Mouse (Mus musculus) stomach, embryonic 15.5 days (tissue): ENCODE measurements at regions not wholly inside any gene's neighbourhood (a gene's known extent, or its start where the extent isn't known, plus 50 kb on each side); places are given as distances from the start of the nearest gene placed in this dataset.
A peak's percentile ranks its signal among the peaks of the same experiment; 100 is the strongest.

Experiments
- ATAC-seq: fragments of 200-750 bp; cut with Nextera tagmentation; 2 replicates; pipeline ENCODE4 v1.8.0; 2017; ENCODE audit warnings: low read depth, moderate number of reproducible peaks, moderate TSS enrichment; ENCODE audit not compliant: insufficient read depth, low FRiP score
- H3K27ac ChIP-seq: fragments of 300-500 bp; sonication (generic); 2 replicates; pipeline ENCODE4 v1.5.1; 2015; ENCODE audit warnings: mild to moderate bottlenecking, inconsistent platforms
- H3K27me3 ChIP-seq: fragments of 300-500 bp; sonication (generic); replicated peaks from 2 replicates; pipeline ENCODE4 v1.6.1; 2015; ENCODE audit warnings: inconsistent platforms
- H3K36me3 ChIP-seq: fragments of 300-500 bp; sonication (generic); 2 replicates; pipeline ENCODE4 v1.6.1; 2015; ENCODE audit warnings: inconsistent platforms
- H3K4me1 ChIP-seq: fragments of 300-500 bp; sonication (generic); 2 replicates; pipeline ENCODE4 v1.6.1; 2015; ENCODE audit warnings: inconsistent platforms
- H3K4me2 ChIP-seq: fragments of 300-500 bp; sonication (generic); 2 replicates; pipeline ENCODE4 v1.6.1; 2015; ENCODE audit warnings: mild to moderate bottlenecking, inconsistent platforms
- H3K4me3 ChIP-seq: fragments of 300-500 bp; sonication (generic); replicated peaks from 2 replicates; pipeline ENCODE4 v1.5.1; 2015; ENCODE audit warnings: inconsistent platforms
- H3K9ac ChIP-seq: fragments of 300-500 bp; sonication (generic); 2 replicates; pipeline ENCODE4 v1.6.1; 2015; ENCODE audit warnings: inconsistent platforms
- H3K9me3 ChIP-seq: fragments of 300-500 bp; sonication (generic); 2 replicates; pipeline ENCODE4 v1.6.1; 2016; ENCODE audit warnings: inconsistent platforms
- WGBS: fragments of 180-500 bp; shearing (Covaris S2); methylation state at CpG from one replicate; pipeline ENCODE4 v1.1.7; 2015; 5-methylcytosine and 5-hydroxymethylcytosine counted together

- ATAC-seq, result no peak
Measured at GRCm38 (mm10) chr13:38815002-38815707, 145.5 kb downstream of the Slc35b3 start.

DNA sequence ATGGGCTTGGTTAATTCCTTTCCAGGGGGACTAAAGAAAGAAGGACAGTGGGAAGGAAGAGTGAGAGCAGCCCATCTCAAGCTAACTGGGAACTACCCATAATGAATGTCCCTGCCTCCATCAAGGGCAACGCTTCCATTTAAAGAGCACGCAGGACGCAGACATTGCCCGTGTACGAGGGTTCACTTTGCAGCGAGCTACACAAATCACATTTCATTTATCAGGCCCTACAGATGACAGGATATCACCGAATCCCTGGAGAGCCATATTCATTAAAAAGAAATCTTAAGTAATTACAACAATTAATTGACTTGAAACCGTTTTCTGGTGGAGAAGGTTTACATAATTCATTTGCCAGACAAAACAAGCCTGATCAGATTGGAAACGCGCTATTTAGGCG is 139.7 kb upstream of the Eef1e1 start:
- H3K9ac ChIP-seq, result no peak overlapping the region

More at GRCm38 (mm10) chr13:38815002-38815707, 145.5 kb downstream of the Slc35b3 start:
- H3K9ac ChIP-seq, result no peak overlapping the region
- H3K4me1 ChIP-seq, result no peaks in the 10 kb centered on the region
- no peaks in the 10 kb centered on the region for H3K27me3 ChIP-seq
- no peak overlapping the region for H3K4me2 ChIP-seq
- H3K9me3 ChIP-seq, result no peaks in the 10 kb centered on the region
- no peak overlapping the region for H3K4me3 ChIP-seq
- no peaks in the 10 kb centered on the region for H3K36me3 ChIP-seq
- H3K27ac ChIP-seq, result no peak overlapping the region
- 81% methylated on average over 19 of the region's 19 CpGs for WGBS

DNA sequence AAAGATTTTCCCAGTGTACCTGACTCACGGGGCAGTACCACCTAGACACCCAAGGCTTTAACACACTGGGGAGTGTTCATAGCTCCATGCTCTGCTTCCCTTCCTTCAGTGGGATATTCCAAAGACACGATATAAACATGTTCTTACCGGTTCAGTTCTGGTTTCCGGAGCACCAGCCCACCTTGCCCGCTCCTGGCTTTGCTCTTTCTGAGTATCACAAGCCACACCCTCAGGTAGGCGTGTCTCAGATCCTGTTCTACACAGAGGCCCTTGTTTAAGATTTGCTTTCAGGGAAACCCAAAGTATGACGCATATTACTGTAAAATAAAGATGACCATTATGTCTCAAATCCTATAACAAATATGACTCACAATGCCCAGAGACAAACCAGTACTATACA is 134.6 kb upstream of the Eef1e1 start:
- Histone ChIP-seq H3K4me3 (no peak overlapping the region), H3K4me1 (no peaks in the 10 kb centered on the region), H3K27ac (no peak overlapping the region), H3K9ac (no peak overlapping the region), H3K4me2 (no peak overlapping the region), H3K36me3 (no peaks in the 10 kb centered on the region), H3K27me3 (no peaks in the 10 kb centered on the region), H3K9me3 (no peaks in the 10 kb centered on the region)
- ATAC-seq, result peak; percentile 68; the same call in 1 of the 2 replicates
- 31% methylated on average over 7 of the region's 7 CpGs for WGBS

More for the DNA sequence above, 139.7 kb upstream of the Eef1e1 start:
- Histone ChIP-seq H3K4me2 (no peak overlapping the region), H3K4me3 (no peak overlapping the region), H3K36me3 (no peaks in the 10 kb centered on the region), H3K9me3 (no peaks in the 10 kb centered on the region), H3K27ac (no peak overlapping the region), H3K4me1 (no peaks in the 10 kb centered on the region), H3K27me3 (no peaks in the 10 kb centered on the region)
- WGBS, result 80% methylated on average over 11 of the region's 11 CpGs
- ATAC-seq, result no peak

GRCm38 (mm10) chr13:38780630-38781010 is 121.8 kb upstream of the Eef1e1 start:
- 78% methylated on average over 6 of the region's 6 CpGs for WGBS
- H3K4me2 ChIP-seq, result no peak overlapping the region

GRCm38 (mm10) chr13:38779984-38780629 is 121.2 kb upstream of the Eef1e1 start:
- WGBS, result 61% methylated on average over 14 of the region's 14 CpGs
- ATAC-seq, result no peak

More at GRCm38 (mm10) chr13:38780630-38781010, 121.8 kb upstream of the Eef1e1 start:
- H3K4me1 ChIP-seq, result no peaks in the 10 kb centered on the region
- H3K36me3 ChIP-seq, result no peaks in the 10 kb centered on the region
- H3K27me3 ChIP-seq, result no peaks in the 10 kb centered on the region
- H3K27ac ChIP-seq, result no peak overlapping the region
- no peak overlapping the region for H3K9ac ChIP-seq
- no peak overlapping the region for H3K4me3 ChIP-seq
- ATAC-seq, result no peak
- H3K9me3 ChIP-seq, result no peaks in the 10 kb centered on the region

GRCm38 (mm10) chr13:38776546-38776945 is 117.7 kb upstream of the Eef1e1 start:
- 78% methylated on average over 3 of the region's 3 CpGs for WGBS
- H3K9me3 ChIP-seq, result no peaks in the 10 kb centered on the region
- no peak for ATAC-seq
- no peaks in the 10 kb centered on the region for H3K27me3 ChIP-seq
- no peak overlapping the region for H3K4me3 ChIP-seq
- H3K27ac ChIP-seq, result no peak overlapping the region
- H3K9ac ChIP-seq, result no peak overlapping the region
- no peaks in the 10 kb centered on the region for H3K36me3 ChIP-seq
- no peak overlapping the region for H3K4me2 ChIP-seq
- no peaks in the 10 kb centered on the region for H3K4me1 ChIP-seq

More at GRCm38 (mm10) chr13:38779984-38780629, 121.2 kb upstream of the Eef1e1 start:
- Histone ChIP-seq H3K9ac (no peak overlapping the region), H3K27me3 (no peaks in the 10 kb centered on the region), H3K4me3 (no peak overlapping the region), H3K36me3 (no peaks in the 10 kb centered on the region), H3K4me2 (no peak overlapping the region), H3K9me3 (no peaks in the 10 kb centered on the region), H3K4me1 (no peaks in the 10 kb centered on the region), H3K27ac (no peak overlapping the region)

GRCm38 (mm10) chr13:38772996-38773395 is 114.1 kb upstream of the Eef1e1 start:
- Histone ChIP-seq H3K27me3 (no peaks in the 10 kb centered on the region), H3K36me3 (no peaks in the 10 kb centered on the region), H3K9me3 (no peaks in the 10 kb centered on the region), H3K27ac (no peak overlapping the region), H3K4me3 (no peak overlapping the region), H3K4me1 (no peaks in the 10 kb centered on the region), H3K4me2 (no peak overlapping the region), H3K9ac (no peak overlapping the region)
- ATAC-seq, result no peak
- 36% methylated on average over 6 of the region's 6 CpGs for WGBS

- H3K9ac ChIP-seq, result no peak overlapping the region
- 31% methylated on average over 4 of the region's 4 CpGs for WGBS
- no peaks in the 10 kb centered on the region for H3K27me3 ChIP-seq
- H3K4me3 ChIP-seq, result no peak overlapping the region
- H3K9me3 ChIP-seq, result no peaks in the 10 kb centered on the region
- H3K36me3 ChIP-seq, result no peaks in the 10 kb centered on the region
- H3K27ac ChIP-seq, result no peak overlapping the region
- H3K4me2 ChIP-seq, result no peak overlapping the region
- H3K4me1 ChIP-seq, result no peaks in the 10 kb centered on the region
- ATAC-seq, result no peak
Measured at GRCm38 (mm10) chr13:38766133-38766532, 107.3 kb upstream of the Eef1e1 start.

- no peaks in the 10 kb centered on the region for H3K4me1 ChIP-seq
- H3K4me2 ChIP-seq, result no peak overlapping the region
- H3K36me3 ChIP-seq, result no peaks in the 10 kb centered on the region
- no peak overlapping the region for H3K9ac ChIP-seq
- no peaks in the 10 kb centered on the region for H3K27me3 ChIP-seq
- no peak overlapping the region for H3K27ac ChIP-seq
- no peak for ATAC-seq
- no peaks in the 10 kb centered on the region for H3K9me3 ChIP-seq
- H3K4me3 ChIP-seq, result no peak overlapping the region
- WGBS, result 90% methylated on average over 3 of the region's 3 CpGs
Measured at GRCm38 (mm10) chr13:38760261-38760660, 101.4 kb upstream of the Eef1e1 start.

DNA sequence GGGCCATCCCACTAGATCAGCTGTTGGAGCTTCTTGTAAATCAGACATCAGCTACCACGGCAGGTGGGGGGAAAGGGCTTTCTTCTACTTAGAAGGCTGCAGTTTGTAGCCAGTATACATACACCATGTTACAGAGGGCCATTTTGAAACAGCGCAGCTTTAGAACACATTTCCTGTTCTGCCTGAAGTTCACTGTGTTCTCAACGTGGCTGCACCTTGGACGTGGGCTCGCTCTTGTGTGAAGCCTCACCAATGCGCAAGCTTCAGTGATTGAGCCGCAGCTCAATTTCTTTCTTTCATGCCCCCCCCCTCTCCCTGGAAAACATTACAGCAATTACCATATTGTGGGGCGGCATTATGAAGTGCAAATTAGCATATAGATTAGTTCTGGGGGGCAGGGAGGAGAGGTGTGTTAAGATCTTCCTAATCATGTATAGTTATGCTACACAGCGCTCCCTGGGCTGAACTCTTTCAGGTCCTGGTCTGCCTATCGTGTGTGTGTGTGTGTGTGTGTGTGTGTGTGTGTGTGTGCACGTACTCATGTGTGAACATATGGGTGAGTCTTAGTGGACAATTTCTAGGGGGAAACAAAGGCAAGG is 97.9 kb upstream of the Eef1e1 start:
- no peak overlapping the region for H3K27ac ChIP-seq
- H3K9me3 ChIP-seq, result no peaks in the 10 kb centered on the region
- WGBS, result 88% methylated on average over 11 of the region's 11 CpGs
- H3K27me3 ChIP-seq, result no peaks in the 10 kb centered on the region
- H3K36me3 ChIP-seq, result no peaks in the 10 kb centered on the region
- no peaks in the 10 kb centered on the region for H3K4me1 ChIP-seq
- H3K4me3 ChIP-seq, result no peak overlapping the region
- no peak overlapping the region for H3K9ac ChIP-seq
- H3K4me2 ChIP-seq, result no peak overlapping the region
- ATAC-seq, result no peak

DNA sequence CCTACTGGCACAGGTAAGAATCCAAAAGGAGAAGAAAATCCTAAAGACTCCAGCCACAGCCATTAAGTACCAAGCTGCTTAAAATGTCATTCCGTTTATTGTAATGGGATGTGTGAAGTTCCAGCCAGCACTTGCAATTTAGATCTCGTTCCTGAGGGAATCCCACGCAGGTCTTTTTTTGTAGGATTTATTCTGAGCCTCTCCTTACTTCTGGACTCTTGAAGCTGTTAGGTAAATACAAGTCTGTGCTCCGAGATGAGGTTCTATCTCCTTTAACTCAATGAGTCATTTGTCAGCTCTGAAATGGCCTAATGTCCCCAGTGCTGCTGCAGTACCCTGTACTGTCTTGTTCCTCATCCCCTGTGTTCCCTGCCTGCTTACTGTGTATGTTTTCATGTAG is 94.9 kb upstream of the Eef1e1 start:
- no peaks in the 10 kb centered on the region for H3K36me3 ChIP-seq
- H3K27me3 ChIP-seq, result no peaks in the 10 kb centered on the region
- no peaks in the 10 kb centered on the region for H3K9me3 ChIP-seq
- H3K4me3 ChIP-seq, result no peak overlapping the region
- no peak overlapping the region for H3K4me2 ChIP-seq
- H3K9ac ChIP-seq, result no peak overlapping the region
- no peak overlapping the region for H3K27ac ChIP-seq
- 71% methylated on average over 4 of the region's 4 CpGs for WGBS
- no peak for ATAC-seq
- no peaks in the 10 kb centered on the region for H3K4me1 ChIP-seq

DNA sequence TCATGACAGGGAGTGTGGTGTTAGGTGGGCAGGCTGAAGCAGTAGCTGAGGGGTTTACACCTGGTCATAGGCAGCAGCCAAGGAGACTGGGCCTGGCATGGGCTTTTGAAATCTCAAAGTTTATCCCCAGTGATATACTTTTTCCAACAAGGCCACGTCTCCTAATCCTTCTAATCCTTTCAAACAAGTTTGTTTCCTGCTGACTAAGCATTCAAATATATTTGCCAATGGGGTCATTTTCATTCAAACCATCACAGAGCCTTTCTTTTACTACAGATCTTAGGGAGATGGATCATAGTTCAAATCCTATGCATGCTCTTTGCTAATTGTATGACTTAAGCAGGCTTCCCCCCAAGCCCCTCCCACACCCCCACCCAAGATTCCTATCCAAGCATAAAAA is 93.0 kb upstream of the Eef1e1 start:
- Histone ChIP-seq H3K27ac (no peak overlapping the region), H3K36me3 (no peaks in the 10 kb centered on the region), H3K4me3 (no peak overlapping the region), H3K4me2 (no peak overlapping the region), H3K9me3 (no peaks in the 10 kb centered on the region), H3K4me1 (no peaks in the 10 kb centered on the region), H3K27me3 (no peaks in the 10 kb centered on the region), H3K9ac (no peak overlapping the region)
- no peak for ATAC-seq
- 61% methylated on average over 1 of the region's 1 CpGs for WGBS
